In the genomic region with DNA sequence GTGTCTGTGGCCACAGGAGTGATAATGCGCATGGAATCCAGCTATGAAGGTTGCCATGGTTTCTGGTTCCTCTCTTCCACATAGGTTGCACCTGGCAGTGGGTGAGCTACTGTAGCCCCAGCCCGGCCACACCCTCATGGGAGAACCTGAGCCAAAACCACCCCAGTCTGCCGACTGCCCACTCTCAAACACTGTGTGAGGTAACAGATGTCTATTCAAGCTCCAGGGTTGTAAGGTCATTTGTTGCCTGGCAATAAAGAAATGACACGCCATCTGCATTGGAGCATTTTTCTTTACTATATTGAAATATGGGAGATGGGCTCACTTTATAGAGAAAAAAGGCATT, we compare ENCODE assay signal across 1 mouse cellular context.
TF ChIP-seq lines count a peak whose summit lies in the region.

No protein-coding gene starts in this region.

TF ChIP-seq in CH12.LX, 34 proteins besides CTCF, POLR2A, EP300 and RAD21 (continued from another document):
- no peak for TF ChIP-seq NRF1 (IDR thresholded peaks at IDR 0.05; ENCODE audit: low read depth, low read length)
- no peak for TF ChIP-seq ETS1 (conservative IDR thresholded peaks at IDR 0.05; ENCODE audit: low read depth, low read length)
- no peak for TF ChIP-seq MYC (IDR thresholded peaks at IDR 0.05; ENCODE audit: low read depth, low read length)
- TF ChIP-seq USF2 (conservative IDR thresholded peaks at IDR 0.05; ENCODE audit: low read depth, low read length) = no peak
- no peak for TF ChIP-seq E2F4 (IDR thresholded peaks at IDR 0.05; ENCODE audit: insufficient replicate concordance, low read depth, low read length)
- no peak for TF ChIP-seq CHD1 (IDR thresholded peaks at IDR 0.05; ENCODE audit: low read depth, low read length)
- TF ChIP-seq MAZ (IDR thresholded peaks at IDR 0.05; ENCODE audit: low read depth, low read length) = no peak
- no peak for TF ChIP-seq GABPA (IDR thresholded peaks at IDR 0.05; ENCODE audit: insufficient replicate concordance, low read depth, low read length)
- no peak for TF ChIP-seq ZKSCAN1 (IDR thresholded peaks at IDR 0.05; ENCODE audit: borderline replicate concordance, low read depth, low read length)
- no peak; the same call in 1 of the 2 replicates for TF ChIP-seq SIN3A (IDR thresholded peaks at IDR 0.05; ENCODE audit: low read length)
- TF ChIP-seq RCOR1 (conservative IDR thresholded peaks at IDR 0.05; ENCODE audit: low read depth, low read length) = no peak
- TF ChIP-seq POLR2AphosphoS2 (IDR thresholded peaks at IDR 0.05; ENCODE audit: low read depth, low read length) = no peak
- no peak for TF ChIP-seq CHD2 (IDR thresholded peaks at IDR 0.05; ENCODE audit: low read length)
